Mouse (Mus musculus) heart, postnatal 14 days (tissue): ENCODE data around the gene Lif. TPM values are rescaled to one million over a fixed set of nuclear protein-coding genes. Genes with fewer than 3 reads are reported as not detected.

Source experiments
- DNase-seq, 2 experiments: peaks; one replicate each; pipeline ENCODE4 v3.0.0; 2021 to 2022
- intact Hi-C: fragments of 180-260 bp; cut with DNase I; formaldehyde crosslinking; loops from one replicate; pipeline ENCODE4 v1.15.1; 2025
- total RNA-seq, 2 experiments: library from RNA; stranded (reverse); gene quantifications; 2 replicates each; pipeline ENCODE4 v1.2.3; 2021

The Lif gene
- total RNA-seq, 2 experiments from 2014 or later: 0.14 to 0.37 TPM

GRCm38 (mm10) chr11:4228463-4228862 is 28.9 kb upstream of the Lif start:
- intact Hi-C loops: no loop called here
- peak; percentile 51 to 70 for DNase-seq

DNA sequence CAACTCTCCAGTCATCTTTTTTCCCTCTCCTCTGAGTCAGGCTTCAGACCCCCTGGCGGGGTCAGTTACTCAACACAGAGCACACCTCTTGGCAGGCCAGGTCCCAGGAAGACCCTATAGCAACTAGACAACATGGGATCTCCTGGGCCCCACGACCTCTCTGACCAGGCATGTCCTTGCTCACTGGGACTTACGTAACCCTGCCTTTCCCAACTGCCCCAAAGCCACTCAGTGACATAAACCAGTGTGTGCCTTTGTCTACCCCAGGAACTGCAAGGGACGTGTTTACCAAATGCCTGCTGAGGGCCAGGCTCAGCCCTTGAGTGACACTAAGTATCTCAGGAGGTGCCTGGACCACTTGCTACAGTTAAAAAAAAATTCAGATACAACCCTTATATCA is 27.5 kb upstream of the Lif start:
- intact Hi-C loops: no loop called here
- no peak for DNase-seq

- no peak for DNase-seq
- intact Hi-C loops: no loop called here
Measured at GRCm38 (mm10) chr11:4231435-4231834, 25.9 kb upstream of the Lif start.

DNA sequence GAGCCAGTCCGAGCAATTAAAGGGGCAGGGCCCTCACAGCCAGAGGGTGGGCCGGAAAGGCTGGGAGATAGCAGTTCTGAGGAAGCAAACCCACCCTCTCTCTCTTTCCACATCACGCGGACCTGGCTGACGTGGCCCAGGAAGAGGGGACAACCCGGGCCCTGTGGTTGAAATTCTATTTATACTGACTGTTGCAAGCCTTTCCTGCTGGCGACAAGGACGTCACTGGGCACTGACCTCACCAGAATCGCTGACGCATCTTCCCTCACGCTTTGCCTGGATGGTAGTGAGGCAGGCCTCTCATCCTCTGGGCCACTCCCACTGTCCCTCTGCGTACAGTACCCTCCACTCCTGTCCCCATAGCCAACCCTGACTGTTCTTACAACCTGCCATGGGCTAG is 24.7 kb upstream of the Lif start:
- DNase-seq: no peak
- intact Hi-C loops: no loop called here

GRCm38 (mm10) chr11:4235052-4235655 is 22.2 kb upstream of the Lif start:
- DNase-seq: no peak
- intact Hi-C loops: no loop called here

- intact Hi-C loops: no loop called here
- DNase-seq: no peak
Measured at GRCm38 (mm10) chr11:4235665-4236545, 21.5 kb upstream of the Lif start, which contains the start of gene Osm. Osm (plus strand) TSS chr11:4236420.

DNA sequence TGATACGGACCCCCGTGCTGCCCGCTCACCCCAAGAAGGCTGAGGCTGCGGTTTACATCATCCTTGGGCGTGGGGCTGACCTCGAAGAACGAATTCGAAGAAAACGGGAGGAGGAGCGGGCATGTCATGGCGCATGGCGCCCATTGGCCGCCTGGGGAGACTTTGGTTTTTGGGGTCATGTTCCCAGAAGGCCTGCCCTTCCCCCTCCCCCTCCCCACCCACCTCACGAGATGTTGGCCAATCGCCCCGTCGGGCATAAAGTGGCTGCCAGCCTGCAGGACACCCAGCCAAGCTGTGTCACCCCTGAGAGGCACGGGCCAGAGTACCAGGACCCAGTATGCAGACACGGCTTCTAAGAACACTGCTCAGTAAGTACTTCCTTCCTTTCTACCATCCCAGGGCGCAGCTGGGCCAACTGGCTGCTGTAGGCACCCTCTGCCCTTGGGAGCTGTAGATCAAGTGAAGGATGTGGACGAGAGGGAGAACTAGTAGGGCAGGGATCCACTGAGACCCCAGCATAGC is 20.8 kb upstream of the Lif start:
- intact Hi-C loops: no loop called here
- no peak for DNase-seq

GRCm38 (mm10) chr11:4237389-4237912 is 19.9 kb upstream of the Lif start:
- intact Hi-C loops: no loop called here

DNA sequence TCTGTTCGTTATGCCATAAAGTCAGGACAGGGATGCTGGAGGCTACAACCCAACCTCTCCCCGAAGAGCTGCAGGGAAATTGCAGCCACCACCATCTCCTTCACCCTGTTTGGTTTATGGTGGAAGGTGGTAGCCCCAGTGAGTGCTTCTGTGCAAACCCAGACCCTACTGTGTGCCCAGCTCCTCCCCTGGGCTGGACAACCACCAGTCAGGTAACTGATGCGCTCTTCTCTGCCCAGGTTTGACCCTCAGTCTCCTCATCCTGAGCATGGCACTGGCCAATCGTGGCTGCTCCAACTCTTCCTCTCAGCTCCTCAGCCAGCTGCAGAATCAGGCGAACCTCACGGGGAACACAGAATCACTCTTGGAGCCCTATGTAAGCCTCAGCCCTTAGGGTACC is 19.2 kb upstream of the Lif start:
- DNase-seq: no peak
- intact Hi-C loops: no loop called here

More at GRCm38 (mm10) chr11:4237389-4237912, 19.9 kb upstream of the Lif start:
- DNase-seq: no peak

GRCm38 (mm10) chr11:4239691-4240090 is 17.7 kb upstream of the Lif start:
- intact Hi-C loops: no loop called here
- no peak for DNase-seq

GRCm38 (mm10) chr11:4240151-4240550 is 17.2 kb upstream of the Lif start:
- no peak for DNase-seq
- intact Hi-C loops: no loop called here

GRCm38 (mm10) chr11:4241180-4241579 is 16.2 kb upstream of the Lif start:
- intact Hi-C loops: no loop called here
- DNase-seq: no peak

GRCm38 (mm10) chr11:4246126-4246525 is 11.2 kb upstream of the Lif start:
- intact Hi-C loops: no loop called here
- no peak for DNase-seq

DNA sequence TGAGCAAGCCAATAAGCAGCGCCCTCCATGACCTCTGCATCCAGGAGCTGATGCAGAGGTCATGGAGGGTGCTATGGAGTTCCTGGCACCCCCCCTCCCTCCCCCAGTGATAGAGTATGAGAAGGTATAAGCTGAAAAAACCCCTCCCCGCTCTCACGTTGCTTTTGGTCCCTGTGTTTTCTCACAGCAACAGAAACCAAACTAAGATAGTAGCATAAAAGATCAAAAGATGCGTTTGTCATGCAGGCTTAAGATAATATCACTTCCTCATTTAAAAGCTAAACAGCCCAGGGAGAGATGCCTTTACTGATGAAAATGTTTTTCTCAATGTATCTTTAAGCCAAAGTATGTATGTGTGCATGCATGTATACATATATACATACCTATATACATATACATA is 10.7 kb upstream of the Lif start:
- intact Hi-C loops: no loop called here
- no peak for DNase-seq

DNA sequence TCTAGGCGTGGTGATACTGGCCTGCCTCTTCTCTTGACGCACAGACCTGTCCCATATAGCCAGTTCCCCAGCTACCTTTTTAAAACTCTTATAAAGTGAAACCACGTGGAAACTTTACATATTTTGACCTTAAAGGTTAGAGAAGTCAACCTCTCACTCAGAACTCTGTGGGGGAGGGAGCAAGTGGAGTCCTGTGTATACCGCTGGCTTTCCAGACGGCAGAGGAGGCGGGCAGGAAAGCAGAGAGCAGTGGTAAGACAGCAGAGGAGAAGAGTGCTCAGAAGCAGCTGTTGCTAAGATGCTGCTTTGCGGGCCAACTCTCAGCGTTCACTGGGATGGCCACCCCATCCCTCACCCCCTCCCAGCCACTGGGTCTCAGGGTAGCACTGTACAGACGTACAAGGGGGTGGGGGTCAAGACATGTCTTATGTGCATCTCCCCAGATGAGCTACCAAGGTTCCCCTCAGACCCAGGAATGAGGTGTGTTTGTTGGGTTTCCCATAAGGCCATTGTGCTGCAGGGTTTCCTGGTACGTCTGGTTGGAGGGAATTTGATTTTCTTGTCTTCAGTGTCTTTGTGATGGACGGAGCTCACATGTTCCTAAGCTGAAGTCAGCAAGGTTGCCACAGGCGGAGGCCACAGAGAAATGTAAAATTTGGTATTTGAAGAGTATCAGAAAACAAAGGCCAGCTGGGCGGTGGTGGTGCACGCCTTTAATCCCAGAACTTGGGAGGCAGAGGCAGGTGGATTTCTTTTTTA is 10.0 kb upstream of the Lif start:
- intact Hi-C loops: no loop called here
- no peak for DNase-seq

GRCm38 (mm10) chr11:4249151-4249550 is 8.2 kb upstream of the Lif start:
- intact Hi-C loops: no loop called here
- no peak for DNase-seq

DNA sequence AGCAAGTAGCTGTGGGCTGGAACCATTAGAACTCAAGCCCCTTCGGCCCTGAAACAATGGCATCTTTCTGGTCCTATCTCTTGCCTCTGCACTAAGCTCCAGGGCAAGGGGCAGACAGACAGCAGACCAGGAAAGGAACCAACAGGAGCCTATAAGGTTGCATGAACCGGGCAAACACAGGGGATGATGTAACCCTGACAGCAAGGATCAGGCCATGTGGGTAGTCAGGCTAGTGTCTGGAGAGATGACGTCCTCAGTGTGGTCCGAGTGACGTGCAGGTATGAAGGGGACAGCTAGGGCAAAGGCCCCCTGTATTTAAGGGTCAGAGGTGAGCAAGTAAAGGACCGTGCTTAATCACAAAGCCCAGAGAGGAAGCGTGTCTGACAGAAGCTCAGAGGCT is 7.1 kb upstream of the Lif start:
- intact Hi-C loops: no loop called here

GRCm38 (mm10) chr11:4251376-4251775 is 6.0 kb upstream of the Lif start:
- DNase-seq: no peak
- intact Hi-C loops: no loop called here

More for the DNA sequence above, 7.1 kb upstream of the Lif start:
- no peak for DNase-seq

DNA sequence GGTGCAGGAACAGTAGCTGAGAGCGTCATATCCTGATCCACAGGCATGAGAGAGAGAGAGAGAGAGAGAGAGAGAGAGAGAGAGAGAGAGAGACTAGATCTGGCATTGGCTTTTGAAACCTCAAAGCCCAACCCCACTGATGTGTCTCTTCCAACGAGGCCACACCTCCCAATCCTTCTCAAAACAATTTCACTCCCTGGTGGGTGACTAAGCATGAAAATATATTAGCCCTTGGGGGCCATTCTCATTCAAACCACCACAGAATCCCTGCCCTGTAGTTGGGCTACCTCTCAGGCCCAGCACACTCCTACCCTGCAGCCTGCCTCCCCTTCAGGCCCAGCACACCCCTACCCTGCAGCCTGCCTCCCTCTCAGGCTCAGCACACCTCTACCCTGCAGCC is 4.5 kb upstream of the Lif start:
- intact Hi-C loops: no loop called here
- DNase-seq: no peak

- DNase-seq: no peak
- intact Hi-C loops: loop anchor here (1.0 kb wide), 2 partner anchors 37 to 165 kb away; no protein-coding TSS in a partner anchor
Measured at GRCm38 (mm10) chr11:4257756-4258155, 399 bp downstream of the Lif start.

GRCm38 (mm10) chr11:4258657-4259082 is 1.3 kb downstream of the Lif start:
- DNase-seq: peak; percentile 88 to 92
- intact Hi-C loops: loop anchor here (1.0 kb wide), 2 partner anchors 38 to 164 kb away; no protein-coding TSS in a partner anchor
